Mouse (Mus musculus) lung, postnatal 0 days (tissue): ENCODE measurements at regions not wholly inside any gene's neighbourhood (a gene's known extent, or its start where the extent isn't known, plus 50 kb on each side); places are given as distances from the start of the nearest gene placed in this dataset.
A peak's percentile ranks its signal among the peaks of the same experiment; 100 is the strongest.

Source experiments
- ATAC-seq: fragments of 200-750 bp; cut with Nextera tagmentation; 2 replicates; pipeline ENCODE4 v1.8.0; 2017; ENCODE audit warnings: moderate library complexity
- DNase-seq: peaks from one replicate; pipeline ENCODE4 v3.0.0-alpha.2; 2016; ENCODE audit warnings: low spot score
- H3K27ac ChIP-seq: fragments of 300-500 bp; sonication (generic); 2 replicates; pipeline ENCODE4 v1.5.1; 2014; ENCODE audit warnings: antibody characterized with exemption, mild to moderate bottlenecking, low read length, mixed read lengths
- H3K27me3 ChIP-seq: fragments of 300-500 bp; sonication (generic); replicated peaks from 2 replicates; pipeline ENCODE4 v1.6.1; 2014; ENCODE audit warnings: low read length, mixed read lengths; ENCODE audit not compliant: insufficient read depth
- H3K36me3 ChIP-seq: fragments of 300-500 bp; sonication (generic); 2 replicates; pipeline ENCODE4 v1.6.1; 2014; ENCODE audit warnings: low read length, mixed read lengths; ENCODE audit not compliant: insufficient read depth
- H3K4me1 ChIP-seq: fragments of 300-500 bp; sonication (generic); 2 replicates; pipeline ENCODE4 v1.6.1; 2014; ENCODE audit warnings: antibody characterized with exemption, low read depth, low read length, mixed read lengths; ENCODE audit not compliant: insufficient read depth
- H3K4me2 ChIP-seq: fragments of 300-500 bp; sonication (generic); replicated peaks from 2 replicates; pipeline ENCODE4 v1.6.1; 2014; ENCODE audit warnings: low read depth, mild to moderate bottlenecking, low read length, moderate library complexity, mixed read lengths
- H3K4me3 ChIP-seq: fragments of 300-500 bp; sonication (generic); 2 replicates; pipeline ENCODE4 v1.5.1; 2014; ENCODE audit warnings: low read depth, low read length
- H3K9ac ChIP-seq: fragments of 300-500 bp; sonication (generic); replicated peaks from 2 replicates; pipeline ENCODE4 v1.6.1; 2014; ENCODE audit warnings: low read depth, mild to moderate bottlenecking
- H3K9me3 ChIP-seq: fragments of 300-500 bp; sonication (generic); 2 replicates; pipeline ENCODE4 v1.6.1; 2016; ENCODE audit warnings: low read length, mixed read lengths
- CTCF ChIP-seq: IDR thresholded peaks from 2 replicates; pipeline ENCODE4 v1.5.1; 2016; ENCODE audit warnings: antibody characterized with exemption, mild to moderate bottlenecking
- EP300 ChIP-seq: IDR thresholded peaks from 2 replicates; pipeline ENCODE4 v1.6.1; 2016; ENCODE audit warnings: antibody characterized with exemption, mild to moderate bottlenecking, control low read depth
- WGBS: fragments of 180-500 bp; shearing (Covaris S2); extraction: QIAGEN DNeasy Blood & Tissue Kit; methylation state at CpG from one replicate; pipeline ENCODE4 v1.1.7; 2014; 5-methylcytosine and 5-hydroxymethylcytosine counted together

GRCm38 (mm10) chr2:106424974-106425373 lies 268.1 kb upstream of the Mpped2 start:
- H3K27me3 ChIP-seq = no peaks in the 10 kb centered on the region
- TF ChIP-seq EP300 (no peak), CTCF (no peak)
- 68% methylated on average over 3 of the region's 3 CpGs for WGBS
- H3K9me3 ChIP-seq = no peaks in the 10 kb centered on the region
- no peak for DNase-seq
- H3K27ac ChIP-seq = no peak overlapping the region
- no peak overlapping the region for H3K4me2 ChIP-seq
- H3K4me1 ChIP-seq = no peaks in the 10 kb centered on the region
- ATAC-seq = no peak
- no peaks in the 10 kb centered on the region for H3K36me3 ChIP-seq
- H3K4me3 ChIP-seq = no peak overlapping the region
- no peak overlapping the region for H3K9ac ChIP-seq

- H3K4me3 ChIP-seq = no peak overlapping the region
- H3K27me3 ChIP-seq = no peaks in the 10 kb centered on the region
- H3K36me3 ChIP-seq = no peaks in the 10 kb centered on the region
- no peak overlapping the region for H3K9ac ChIP-seq
- no peaks in the 10 kb centered on the region for H3K9me3 ChIP-seq
- H3K4me1 ChIP-seq = no peaks in the 10 kb centered on the region
- H3K27ac ChIP-seq = no peak overlapping the region
- DNase-seq (no peak), ATAC-seq (no peak)
- no peak overlapping the region for H3K4me2 ChIP-seq
- TF ChIP-seq EP300 = no peak
- TF ChIP-seq CTCF = no peak
- WGBS = 87% methylated on average over 4 of the region's 4 CpGs
Observed at GRCm38 (mm10) chr2:106425451-106425881, 267.6 kb upstream of the Mpped2 start.

GRCm38 (mm10) chr2:106426010-106426409 lies 267.1 kb upstream of the Mpped2 start:
- H3K4me2 ChIP-seq = no peak overlapping the region
- no peak for DNase-seq
- H3K9ac ChIP-seq = no peak overlapping the region
- WGBS = 87% methylated on average over 1 of the region's 1 CpGs
- ATAC-seq = no peak
- no peaks in the 10 kb centered on the region for H3K36me3 ChIP-seq
- H3K27me3 ChIP-seq = no peaks in the 10 kb centered on the region
- no peak overlapping the region for H3K27ac ChIP-seq
- H3K4me3 ChIP-seq = no peak overlapping the region
- TF ChIP-seq CTCF (no peak), EP300 (no peak)
- no peaks in the 10 kb centered on the region for H3K4me1 ChIP-seq
- no peaks in the 10 kb centered on the region for H3K9me3 ChIP-seq

GRCm38 (mm10) chr2:106427237-106427636 lies 265.8 kb upstream of the Mpped2 start:
- no peak overlapping the region for H3K4me3 ChIP-seq
- no peak for DNase-seq
- WGBS = 65% methylated on average over 7 of the region's 7 CpGs
- H3K9ac ChIP-seq = no peak overlapping the region
- ATAC-seq = no peak
- H3K27me3 ChIP-seq = no peaks in the 10 kb centered on the region
- H3K4me2 ChIP-seq = no peak overlapping the region
- H3K4me1 ChIP-seq = no peaks in the 10 kb centered on the region
- TF ChIP-seq CTCF (no peak), EP300 (no peak)
- no peaks in the 10 kb centered on the region for H3K36me3 ChIP-seq
- H3K9me3 ChIP-seq = no peaks in the 10 kb centered on the region
- H3K27ac ChIP-seq = no peak overlapping the region

- TF ChIP-seq EP300 (no peak), CTCF (no peak)
- Histone ChIP-seq H3K9ac (no peak overlapping the region), H3K4me3 (no peak overlapping the region), H3K4me1 (no peaks in the 10 kb centered on the region), H3K27ac (no peak overlapping the region), H3K4me2 (peak overlapping the region; percentile 2; the same call in 1 of the 2 replicates), H3K27me3 (no peaks in the 10 kb centered on the region), H3K36me3 (no peaks in the 10 kb centered on the region), H3K9me3 (no peaks in the 10 kb centered on the region)
- WGBS = 27% methylated on average over 11 of the region's 11 CpGs
- no peak for ATAC-seq
- DNase-seq = no peak
Observed at GRCm38 (mm10) chr2:106428909-106429308, 264.2 kb upstream of the Mpped2 start.

- 33% methylated on average over 8 of the region's 8 CpGs for WGBS
- TF ChIP-seq CTCF (peak; percentile 93), EP300 (no peak)
- H3K27ac ChIP-seq = no peak overlapping the region
- no peaks in the 10 kb centered on the region for H3K27me3 ChIP-seq
- H3K36me3 ChIP-seq = no peaks in the 10 kb centered on the region
- no peak overlapping the region; the same call in 1 of the 2 replicates for H3K4me2 ChIP-seq
- ATAC-seq = peak; percentile 32; the same call in 1 of the 2 replicates
- no peaks in the 10 kb centered on the region for H3K4me1 ChIP-seq
- no peak overlapping the region for H3K9ac ChIP-seq
- no peaks in the 10 kb centered on the region for H3K9me3 ChIP-seq
- H3K4me3 ChIP-seq = no peak overlapping the region
- DNase-seq = peak; percentile 77
Observed at GRCm38 (mm10) chr2:106431141-106431540, 261.9 kb upstream of the Mpped2 start.

- Histone ChIP-seq H3K9ac (no peak overlapping the region), H3K4me2 (no peak overlapping the region; the same call in 1 of the 2 replicates)
- no peak for ATAC-seq
Observed at GRCm38 (mm10) chr2:106431637-106432199, 261.4 kb upstream of the Mpped2 start.

More at GRCm38 (mm10) chr2:106431637-106432199, 261.4 kb upstream of the Mpped2 start:
- Histone ChIP-seq H3K27ac (no peak overlapping the region), H3K4me3 (no peak overlapping the region), H3K9me3 (no peaks in the 10 kb centered on the region), H3K36me3 (no peaks in the 10 kb centered on the region), H3K4me1 (no peaks in the 10 kb centered on the region), H3K27me3 (no peaks in the 10 kb centered on the region)
- no peak for DNase-seq
- 19% methylated on average over 8 of the region's 9 CpGs for WGBS
- TF ChIP-seq CTCF = no peak
- no peak for TF ChIP-seq EP300
